Mouse (Mus musculus) MEL (cell line): ENCODE results near the gene Mcf2l.

Experiments
- CHD2 ChIP-seq: IDR thresholded peaks from 2 replicates; pipeline ENCODE4 v1.6.1; 2011; ENCODE audit warnings: low read length, improper control_type of control experiment
- CTCF ChIP-seq, 3 experiments: IDR thresholded peaks in 2 of 3; conservative IDR thresholded peaks in 1 of 3; 2 replicates each; pipeline ENCODE4 v1.5.1; 2011 to 2012; ENCODE audit warnings: low read length in 3 of 3, low read depth in 2 of 3, mild to moderate bottlenecking in 2 of 3, improper control_type of control experiment in 1 of 3, inconsistent platforms in 1 of 3, mixed read lengths in 1 of 3, moderate library complexity in 1 of 3; ENCODE audit not compliant: control insufficient read depth in 1 of 3, insufficient read depth in 1 of 3, poor library complexity in 1 of 3, severe bottlenecking in 1 of 3
- MAFK ChIP-seq: IDR thresholded peaks from 2 replicates; pipeline ENCODE4 v1.6.1; 2011; ENCODE audit warnings: low read depth, mild to moderate bottlenecking, low read length, improper control_type of control experiment, borderline replicate concordance
- MAX ChIP-seq: IDR thresholded peaks from 2 replicates; pipeline ENCODE4 v1.6.1; 2011; ENCODE audit warnings: low read length, improper control_type of control experiment
- MYB ChIP-seq: IDR thresholded peaks from 2 replicates; pipeline ENCODE4 v1.6.1; 2011; ENCODE audit warnings: mild to moderate bottlenecking, low read depth, low read length, improper control_type of control experiment
- POLR2A ChIP-seq, 2 experiments: IDR thresholded peaks; 2 replicates each; pipeline ENCODE4 v1.6.1; 2011 to 2012; ENCODE audit warnings: low read length in 2 of 2, mild to moderate bottlenecking in 2 of 2, control low read depth in 1 of 2, improper control_type of control experiment in 1 of 2, low read depth in 1 of 2, moderate library complexity in 1 of 2; ENCODE audit not compliant: control insufficient read depth in 1 of 2, insufficient read depth in 1 of 2, poor library complexity in 1 of 2
- RCOR1 ChIP-seq: IDR thresholded peaks from 2 replicates; pipeline ENCODE4 v1.6.1; 2012; ENCODE audit warnings: low read depth, mild to moderate bottlenecking, inconsistent platforms, low read length, improper control_type of control experiment
- TAL1 ChIP-seq: IDR thresholded peaks from 2 replicates; pipeline ENCODE4 v1.6.1; 2012; ENCODE audit warnings: mild to moderate bottlenecking, inconsistent platforms, low read length, moderate library complexity, mixed read lengths
- TCF12 ChIP-seq: IDR thresholded peaks from 2 replicates; pipeline ENCODE4 v1.6.1; 2014; ENCODE audit warnings: low read depth, mild to moderate bottlenecking, inconsistent platforms, low read length, improper control_type of control experiment, moderate library complexity

DNA sequence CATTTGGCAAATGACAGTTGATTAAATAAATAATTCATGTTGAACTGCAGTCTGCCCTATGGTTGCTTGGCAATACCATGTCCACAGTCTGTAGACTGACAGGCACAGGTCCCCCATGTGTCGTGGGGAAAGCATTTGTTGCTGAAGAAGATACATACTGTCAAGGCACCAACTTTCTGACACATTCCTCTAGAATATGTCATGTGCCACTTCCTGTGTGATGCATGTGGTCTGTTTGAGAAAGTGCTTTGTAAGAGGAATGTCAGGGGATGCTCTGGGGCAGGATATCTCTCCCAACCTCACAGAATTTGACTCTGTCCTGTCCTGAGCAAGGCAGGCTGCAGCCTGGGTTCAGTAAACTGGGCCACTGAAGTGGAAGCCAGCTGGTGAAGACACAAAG, 44.2 kb upstream of the Mcf2l start:
- TF ChIP-seq CTCF (IDR thresholded peaks at IDR 0.05 in 2 of 3, conservative IDR thresholded peaks at IDR 0.05 in 1 of 3; ENCODE audit: control insufficient read depth in 1 of 3, insufficient read depth in 1 of 3, low read depth in 2 of 3, low read length in 3 of 3, poor library complexity in 1 of 3, severe bottlenecking in 1 of 3), result no peak
- TF ChIP-seq MAFK, result no peak
- no peak for TF ChIP-seq POLR2A (IDR thresholded peaks at IDR 0.05; ENCODE audit: control insufficient read depth in 1 of 2, insufficient read depth in 1 of 2, low read depth in 1 of 2, low read length in 2 of 2, poor library complexity in 1 of 2)
- no peak for TF ChIP-seq TAL1
- no peak for TF ChIP-seq TCF12
- no peak for TF ChIP-seq MAX
- TF ChIP-seq MYB, result no peak
- TF ChIP-seq CHD2, result no peak
- TF ChIP-seq RCOR1, result no peak
